Mouse (Mus musculus): Measurements from ENCODE around the gene Pth2. TPM values are rescaled to one million over a fixed set of nuclear protein-coding genes. Genes with fewer than 3 reads are reported as not detected.
A peak's percentile ranks its signal among the peaks of the same experiment; 100 is the strongest.

The Pth2 gene
- polyA plus RNA-seq, 3 experiments from 2014 or later: not detected

DNA sequence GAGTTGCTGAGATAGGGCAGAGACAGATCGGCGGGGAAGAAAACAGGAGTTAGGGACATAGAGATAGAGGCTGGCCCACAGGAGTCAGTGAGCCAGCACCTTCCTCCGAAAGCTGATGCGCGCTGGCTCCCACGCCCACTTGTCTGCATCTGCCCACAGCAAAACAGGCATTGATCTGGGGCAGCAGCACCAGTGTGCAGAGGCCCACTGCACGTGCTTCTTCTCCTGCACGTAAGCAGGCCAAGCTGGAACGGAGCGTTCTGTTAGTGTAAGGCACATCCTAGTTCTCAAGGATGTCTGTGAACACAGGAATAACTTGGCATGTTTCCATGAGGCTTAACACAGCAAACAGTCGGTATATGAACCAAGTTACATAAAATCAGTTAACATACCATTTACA is 18.2 kb downstream of the Pth2 start:
- no peak for ATAC-seq

DNA sequence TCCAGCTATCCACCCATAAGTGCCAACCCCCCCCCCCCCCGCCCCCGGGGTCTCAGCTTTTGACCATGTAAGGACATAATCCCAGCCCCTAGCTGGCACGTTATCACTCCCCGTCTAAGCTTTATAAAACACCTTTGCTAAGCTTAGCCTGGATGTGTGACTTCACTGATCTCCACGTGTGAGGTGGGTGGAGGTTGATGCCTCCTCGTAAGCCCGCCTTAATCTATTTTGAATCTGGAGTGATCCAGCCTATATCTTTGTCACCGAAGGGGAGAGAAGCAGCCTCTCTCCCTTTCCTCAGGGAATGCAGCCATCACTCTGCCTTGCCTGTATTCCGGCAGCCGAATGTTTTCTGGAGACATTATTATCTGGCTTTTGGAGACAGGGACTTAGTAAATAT is 21.9 kb downstream of the Pth2 start:
- ATAC-seq: no peak

DNA sequence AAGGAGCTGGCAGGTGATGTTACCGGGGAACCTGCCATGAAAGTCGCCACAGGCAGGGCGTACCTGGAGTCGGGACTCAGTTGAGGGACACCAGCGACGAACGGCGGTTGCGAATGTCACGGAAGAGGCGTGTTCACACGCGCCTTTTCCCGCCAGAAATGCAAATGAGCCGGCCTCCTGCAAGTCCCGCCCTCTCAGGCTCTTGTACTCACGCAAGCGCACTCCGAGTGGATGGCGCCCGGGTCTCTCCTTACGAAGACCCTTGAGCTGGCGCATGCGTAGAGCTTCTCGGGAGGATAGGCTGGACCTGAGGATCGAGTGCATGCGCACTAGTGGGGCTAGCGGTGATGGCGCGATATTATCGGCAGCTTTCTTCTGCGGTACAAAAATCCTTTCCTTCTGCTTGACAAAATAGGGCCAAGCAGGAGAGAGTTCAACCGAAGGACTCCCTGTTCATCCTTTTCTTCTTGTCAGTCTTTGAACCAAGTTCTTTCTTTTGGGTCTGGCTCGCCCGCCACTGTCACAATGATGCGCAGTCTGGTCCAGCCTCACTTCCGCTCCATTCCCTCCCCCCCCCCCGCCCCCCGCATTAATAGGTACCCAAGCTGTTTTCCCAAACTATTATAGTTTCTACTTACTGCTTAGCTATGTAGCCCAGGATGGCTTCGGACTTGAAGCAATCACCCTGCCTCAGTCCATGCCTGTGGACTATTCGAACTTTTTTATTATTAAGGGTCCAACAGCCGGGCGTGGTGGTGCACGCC is 23.8 kb downstream of the Pth2 start, which contains the start of gene Ccdc155:
Ccdc155 (minus strand) TSS at position 513 of the 764 bp plus-strand sequence.
- peak; percentile 90 for ATAC-seq

DNA sequence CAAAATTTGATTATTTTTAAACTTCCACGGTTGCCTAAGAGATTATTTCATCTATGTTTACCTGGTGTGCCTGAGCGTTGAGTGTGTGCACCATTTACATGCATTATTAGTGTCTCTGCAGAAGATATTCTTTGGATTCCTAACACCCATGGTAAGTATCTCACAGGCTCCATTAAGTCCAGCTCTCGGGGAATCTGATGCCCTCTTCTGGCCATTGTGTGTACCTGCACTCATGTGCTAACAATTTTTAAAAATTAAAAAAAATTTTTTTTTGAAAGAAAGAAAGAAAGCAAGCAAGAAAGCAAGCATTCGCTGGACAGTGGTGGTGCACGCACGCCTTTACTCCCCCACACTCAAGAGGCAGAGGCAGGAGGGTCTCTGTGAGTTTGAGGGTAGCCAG is 27.5 kb downstream of the Pth2 start:
- ATAC-seq: no peak

DNA sequence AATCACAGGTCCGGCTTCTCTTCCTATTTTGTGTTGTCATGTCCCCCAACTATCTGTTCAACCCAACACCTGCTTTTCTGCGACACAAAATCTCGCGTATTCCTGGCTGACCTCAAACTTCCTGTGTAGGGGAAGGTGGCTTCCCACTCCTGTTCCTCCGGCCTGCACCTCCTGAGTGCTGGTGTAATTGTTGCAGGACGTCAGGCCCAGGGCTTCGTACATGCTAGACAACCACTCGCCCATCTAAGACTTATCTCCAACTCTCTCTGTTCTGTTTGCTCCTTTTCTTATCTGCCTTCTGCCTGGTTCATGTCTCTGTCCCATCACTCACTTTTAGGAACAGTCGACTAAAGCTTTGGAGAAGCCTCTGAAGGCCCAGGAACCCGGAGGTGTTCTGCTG is 30.3 kb downstream of the Pth2 start:
- no peak for ATAC-seq

DNA sequence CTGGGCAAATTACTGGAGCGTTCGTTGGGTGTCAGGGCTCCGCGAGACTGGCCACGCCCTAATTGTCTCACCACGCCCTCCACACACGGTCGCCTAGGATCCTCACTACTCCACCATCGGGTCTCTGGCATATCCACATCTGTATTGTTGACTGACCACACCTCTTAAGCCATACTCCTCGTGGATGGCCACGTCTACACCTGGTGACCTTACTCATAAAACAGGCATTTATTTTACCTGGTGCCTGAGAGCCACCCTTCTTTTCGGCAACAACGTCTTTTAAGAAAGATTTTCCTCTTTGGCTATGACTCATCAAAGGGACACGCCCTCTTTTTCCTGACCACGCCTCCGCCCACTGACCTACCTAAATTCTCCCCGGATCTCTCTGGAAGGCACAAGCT is 31.1 kb downstream of the Pth2 start, which contains the start of gene Dkkl1:
Dkkl1 (minus strand) TSS at position 297 of the 401 bp plus-strand sequence.
- ATAC-seq: peak; percentile 41

DNA sequence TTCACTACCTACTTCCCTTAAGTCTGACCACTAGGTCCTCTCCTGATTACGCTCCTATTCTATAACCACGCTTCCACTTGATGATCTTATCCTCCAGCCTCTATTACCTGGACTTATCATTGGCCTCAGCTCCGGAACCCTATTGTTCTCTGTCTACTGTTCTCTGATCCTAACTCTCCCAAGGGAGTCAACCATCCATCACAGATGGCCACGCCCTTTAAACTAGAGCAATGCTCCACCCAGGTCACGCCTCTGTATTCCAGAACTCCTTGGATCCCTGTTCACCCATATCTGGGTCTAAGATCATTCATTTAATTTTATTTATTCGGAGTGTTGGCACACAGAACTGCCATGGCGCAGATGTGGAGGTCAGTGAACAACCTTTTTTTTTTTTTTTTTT is 31.6 kb downstream of the Pth2 start:
- no peak for ATAC-seq

DNA sequence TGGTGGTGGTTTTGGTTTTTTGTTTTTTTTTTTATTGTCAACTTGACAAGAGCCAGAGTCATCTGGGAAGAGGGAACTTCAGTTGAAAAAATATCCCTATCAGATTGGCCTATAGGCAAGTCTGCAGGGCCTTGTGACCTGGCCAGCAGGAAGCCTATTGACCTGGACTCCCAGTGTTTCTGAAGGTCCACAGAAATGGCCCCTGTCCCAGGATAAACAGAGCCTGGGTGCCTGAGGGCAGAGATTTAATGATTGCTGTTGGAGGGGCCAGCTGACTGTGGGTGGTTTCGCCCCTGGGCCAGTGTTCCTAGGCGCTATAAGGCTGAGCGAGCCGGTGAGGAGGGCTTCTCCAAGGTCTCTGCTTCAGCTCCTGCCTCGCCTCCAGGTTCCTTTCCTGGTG is 32.9 kb downstream of the Pth2 start:
- ATAC-seq: no peak

DNA sequence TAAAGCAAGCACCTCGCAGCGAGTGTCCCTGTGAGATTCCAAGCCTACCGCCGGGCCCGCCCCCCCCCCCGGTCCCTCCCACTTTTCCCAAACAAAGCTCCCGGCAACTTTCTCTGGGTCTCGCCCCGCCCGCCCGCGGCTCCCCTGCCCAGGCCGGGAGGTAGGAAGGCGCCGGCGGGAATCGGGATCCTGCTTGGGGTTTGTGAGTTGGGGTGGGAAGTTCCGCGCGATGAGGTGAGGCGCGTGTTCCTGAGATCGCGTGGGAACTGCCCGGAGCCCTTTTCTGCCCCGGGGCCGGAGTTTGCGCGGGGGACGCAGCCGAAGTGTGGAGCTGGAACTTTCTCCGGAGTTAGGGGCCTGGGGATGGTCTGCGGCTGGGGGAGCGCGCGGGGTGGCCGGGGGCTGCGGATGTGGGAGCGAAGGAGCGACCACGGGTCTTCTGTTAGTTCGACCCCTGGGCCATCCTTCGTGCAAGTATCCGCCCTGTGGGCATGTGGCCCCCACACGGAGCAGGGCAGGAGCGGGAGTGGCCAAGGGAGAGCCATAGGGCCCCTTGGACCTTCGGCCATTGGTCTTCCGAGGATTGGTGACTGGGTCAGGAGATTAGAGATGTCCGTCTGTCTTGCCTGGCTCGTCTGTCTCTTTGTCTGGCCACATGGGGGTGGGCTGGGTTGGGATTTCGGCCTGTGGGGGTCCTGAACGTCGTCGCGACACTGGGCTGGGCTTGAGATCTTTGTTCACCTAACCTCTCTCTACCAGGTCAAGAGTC is 35.1 kb downstream of the Pth2 start, which contains the start of gene Tead2:
Tead2 (plus strand) TSS at position 81 of the 769 bp plus-strand sequence.
- ATAC-seq: no peak

DNA sequence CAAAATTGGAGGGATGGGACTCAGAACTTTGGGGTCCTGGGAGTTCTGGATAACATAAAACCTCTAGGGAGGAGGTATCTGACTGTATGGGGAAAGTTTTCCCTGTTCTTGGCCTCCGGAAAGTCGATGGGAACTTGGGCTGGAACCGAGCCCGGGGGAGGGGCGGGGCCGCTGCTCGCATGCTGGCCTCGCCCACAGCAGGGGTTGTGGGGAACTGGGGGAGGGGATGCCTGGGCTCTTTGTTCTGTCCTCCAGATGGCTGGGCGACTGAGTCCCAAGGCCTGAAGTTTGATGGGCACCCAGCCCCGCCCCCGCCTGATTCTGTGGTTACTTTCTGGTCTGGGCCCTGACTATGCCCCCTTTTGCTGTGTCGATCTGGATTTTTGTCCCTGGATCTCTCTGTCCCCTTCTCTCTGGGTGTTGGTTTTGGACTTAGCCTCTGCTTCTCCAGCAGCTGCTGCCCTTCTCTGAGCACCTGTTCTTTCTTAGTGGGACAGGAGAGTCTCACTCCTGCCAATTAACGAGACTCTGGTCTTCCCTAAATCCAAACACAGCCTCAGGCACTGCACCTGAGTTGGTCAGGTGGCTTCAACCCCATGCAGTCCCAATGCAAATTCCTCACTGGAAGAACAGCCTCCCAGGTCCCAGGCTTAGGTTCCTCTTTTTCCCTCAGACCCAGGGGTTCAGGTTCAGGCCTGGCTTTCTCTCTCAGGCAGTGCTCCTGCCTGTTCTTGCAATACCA is 35.8 kb downstream of the Pth2 start:
- no peak for ATAC-seq

DNA sequence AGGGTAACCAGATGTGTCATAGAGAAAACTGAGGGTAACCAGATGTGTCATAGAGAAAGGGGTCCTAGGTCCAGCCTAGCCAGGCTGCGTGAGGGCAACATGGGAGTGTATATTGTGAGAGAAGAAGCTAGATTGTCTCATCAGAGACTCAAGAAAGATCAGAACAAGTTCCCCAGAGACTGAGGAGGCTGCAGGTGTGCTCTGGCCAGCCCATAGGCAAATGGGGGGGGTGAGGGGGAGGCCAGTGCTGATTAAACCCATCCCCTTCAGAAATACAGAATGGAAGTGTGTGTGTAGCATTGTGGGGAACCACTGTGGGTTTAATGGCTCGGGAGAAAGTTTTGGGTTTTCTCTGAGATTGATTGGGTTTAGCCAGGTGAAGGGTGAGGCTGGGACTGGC is 40.9 kb downstream of the Pth2 start:
- no peak for ATAC-seq

DNA sequence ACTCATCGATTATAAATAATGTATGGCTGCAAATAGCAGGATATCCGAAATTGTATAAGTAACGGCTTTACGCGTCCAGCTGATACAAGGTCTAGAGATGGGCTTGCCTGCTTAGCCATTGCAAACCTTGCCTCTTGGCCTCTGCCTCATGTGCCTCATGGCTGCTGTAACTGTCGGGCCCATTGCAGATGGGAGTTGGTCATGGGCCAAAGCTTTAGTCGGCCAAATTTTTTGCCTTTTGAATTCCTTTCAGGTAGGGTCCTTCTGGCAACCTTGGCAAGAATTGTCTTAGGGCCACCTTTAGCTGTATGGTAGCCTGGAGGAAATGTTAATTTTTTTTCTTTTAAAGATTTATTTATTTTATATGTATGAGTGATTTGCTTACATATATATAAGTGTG is 44.0 kb downstream of the Pth2 start:
- no peak for ATAC-seq

DNA sequence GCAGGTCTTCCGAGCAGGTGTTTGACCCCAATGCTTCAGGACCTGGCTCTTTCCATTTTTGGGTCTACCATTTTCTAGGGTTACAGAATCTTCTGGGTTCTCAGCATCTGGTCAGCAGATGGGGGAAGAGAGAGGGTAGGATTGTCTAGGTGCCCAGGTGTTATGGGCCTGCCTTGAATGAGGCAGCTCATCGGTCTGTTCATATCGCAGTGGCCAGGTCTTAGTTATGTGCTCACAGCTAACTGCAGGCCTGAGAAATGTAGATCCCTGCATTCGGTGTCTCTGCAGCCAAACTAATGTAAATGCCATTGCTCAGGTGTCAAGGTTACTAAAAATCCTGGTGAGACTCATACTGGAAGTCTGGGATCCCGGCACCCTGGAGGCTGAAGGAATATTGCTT is 45.6 kb downstream of the Pth2 start:
- no peak for ATAC-seq

DNA sequence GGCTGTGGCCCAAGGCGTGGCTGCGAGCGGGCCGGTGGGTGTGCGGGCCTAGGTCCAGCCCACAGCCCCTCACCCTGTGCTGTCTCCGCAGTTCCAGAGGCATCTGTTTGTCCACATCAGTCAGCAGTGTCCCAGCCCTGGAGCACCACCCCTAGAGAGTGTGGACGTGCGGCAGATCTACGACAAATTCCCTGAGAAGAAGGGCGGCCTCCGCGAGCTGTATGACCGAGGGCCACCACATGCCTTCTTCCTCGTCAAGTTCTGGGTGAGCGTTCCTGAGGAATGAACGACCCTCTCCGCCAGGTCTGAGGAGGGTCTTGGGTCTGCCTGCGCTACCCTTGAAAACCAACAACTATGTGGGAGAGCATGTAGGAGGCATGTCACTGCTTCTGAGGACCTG is 47.8 kb downstream of the Pth2 start:
- ATAC-seq: no peak

DNA sequence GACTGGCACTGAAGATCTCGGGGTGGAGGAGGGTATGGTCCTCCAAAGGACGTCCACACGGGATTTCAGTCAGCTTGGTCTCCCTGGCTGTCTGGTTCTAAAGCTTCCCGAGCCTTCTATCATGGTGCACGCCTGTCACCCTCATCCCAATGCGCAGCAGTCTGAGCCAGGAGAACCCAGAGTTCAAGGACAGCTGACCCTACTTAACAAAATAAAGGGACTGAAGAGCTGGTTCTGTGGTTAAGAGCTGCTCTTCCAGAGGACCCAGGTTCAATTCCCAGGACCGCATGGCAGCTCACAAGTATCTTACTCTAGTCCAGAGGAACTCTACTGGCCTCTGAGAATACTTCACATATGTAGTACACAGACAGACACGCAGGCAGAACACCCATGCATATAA is 48.3 kb downstream of the Pth2 start:
- ATAC-seq: no peak

DNA sequence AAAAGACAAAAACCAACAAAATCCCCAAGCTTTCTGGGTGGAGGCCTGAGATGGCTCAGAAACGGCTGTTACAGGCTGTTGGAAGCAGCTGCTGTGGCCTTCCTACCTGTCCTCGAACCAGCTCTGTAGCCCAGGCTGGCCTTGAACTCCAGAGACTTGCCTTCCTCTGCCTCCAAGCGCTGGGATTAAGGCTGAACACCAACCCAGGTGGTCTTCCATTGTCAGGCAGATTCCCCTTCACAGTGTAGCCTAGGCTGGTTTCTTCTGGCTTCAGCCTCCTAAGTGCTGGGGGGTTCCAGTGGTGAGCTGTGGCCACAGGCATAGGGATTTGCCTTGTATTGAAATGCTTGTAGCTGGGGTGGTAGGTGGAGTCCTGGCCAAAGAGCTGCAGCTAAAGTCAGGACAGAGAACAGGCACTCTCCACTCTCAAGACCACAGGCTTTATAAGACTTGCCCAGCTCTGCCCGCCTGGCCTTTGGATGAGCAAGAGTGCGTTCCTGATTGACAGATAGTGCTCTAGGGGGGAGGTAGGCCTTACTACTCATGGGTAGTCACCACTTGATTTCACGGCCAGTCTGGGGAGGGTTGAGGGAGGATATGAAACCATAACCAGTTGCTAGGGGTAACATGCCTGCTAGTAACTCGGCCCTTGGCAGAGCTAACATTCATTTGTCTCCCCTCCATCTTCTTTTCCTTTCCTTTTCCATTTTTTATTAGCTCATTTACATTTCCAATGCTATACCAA is 48.8 kb downstream of the Pth2 start:
- no peak for ATAC-seq

DNA sequence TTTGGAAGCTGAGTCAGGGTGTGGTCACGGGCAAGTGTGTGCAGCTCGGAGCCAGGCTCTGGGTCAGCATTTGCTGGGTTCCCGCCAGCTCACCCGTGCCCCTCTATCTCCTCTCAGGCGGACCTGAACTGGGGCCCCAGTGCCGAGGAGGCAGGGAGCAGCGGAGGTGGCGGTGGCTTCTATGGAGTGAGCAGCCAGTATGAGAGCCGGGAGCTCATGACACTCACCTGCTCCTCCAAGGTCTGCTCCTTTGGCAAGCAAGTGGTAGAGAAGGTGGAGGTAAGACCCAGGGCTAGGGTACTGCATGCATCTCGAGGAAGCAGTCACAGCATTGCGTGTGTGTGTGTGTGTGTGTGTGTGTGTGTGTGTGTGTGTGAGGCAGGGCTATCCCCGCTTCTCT is 50.4 kb downstream of the Pth2 start:
- no peak for ATAC-seq

Other genes with a start within 250 kb of the Pth2 start
- not detected for gene Tsks, start 237.8 kb upstream of the Pth2 start, polyA plus RNA-seq (2017; shearing (Covaris generic))
- 1 to 10 TPM in 2 of 3 experiments, under 1 TPM in 1; 0.23 to 1.9 (median 1.5) TPM for gene Cpt1c, start 206.1 kb upstream of the Pth2 start, polyA plus RNA-seq (2017; shearing (Covaris generic))
- 10 to 100 TPM; 37.3 to 84.6 (median 70.6) TPM for gene Prmt1, start 194.4 kb upstream of the Pth2 start, polyA plus RNA-seq (2017; shearing (Covaris generic))
- 100 to 1,000 TPM in 2 of 3 experiments, 10 to 100 TPM in 1; 83.6 to 119 (median 115) TPM for gene Irf3, start 183.3 kb upstream of the Pth2 start, polyA plus RNA-seq (2017; shearing (Covaris generic))
- gene Bcl2l12, start 182.3 kb upstream of the Pth2 start, polyA plus RNA-seq (2017; shearing (Covaris generic)): 10 to 100 TPM; 21.0 to 29.3 (median 26.6) TPM
- 1 to 10 TPM; 7.4 to 8.9 (median 8.7) TPM for gene Scaf1, start 164.6 kb upstream of the Pth2 start, polyA plus RNA-seq (2017; shearing (Covaris generic))
- gene Rras, start 163.0 kb upstream of the Pth2 start, polyA plus RNA-seq (2017; shearing (Covaris generic)): 1 to 10 TPM; 3.2 to 6.5 (median 5.1) TPM
- gene Prr12, start 128.1 kb upstream of the Pth2 start, polyA plus RNA-seq (2017; shearing (Covaris generic)): 10 to 100 TPM in 1 of 3 experiments, 1 to 10 TPM in 2; 5.0 to 12.9 (median 9.8) TPM
- 100 to 1,000 TPM; 129 to 164 (median 158) TPM for gene Nosip, start 118.6 kb upstream of the Pth2 start, polyA plus RNA-seq (2017; shearing (Covaris generic))
- gene Prrg2, start 118.3 kb upstream of the Pth2 start, polyA plus RNA-seq (2017; shearing (Covaris generic)): 1 to 10 TPM; 2.0 to 2.3 (median 2.1) TPM
- 1 to 10 TPM; 1.7 to 6.5 (median 5.7) TPM for gene Rcn3, start 88.8 kb upstream of the Pth2 start, polyA plus RNA-seq (2017; shearing (Covaris generic))
- gene Fcgrt, start 77.1 kb upstream of the Pth2 start, polyA plus RNA-seq (2017; shearing (Covaris generic)): 1 to 10 TPM in 2 of 3 experiments, under 1 TPM in 1; 0.81 to 3.0 (median 1.8) TPM
- 1,000 to 10,000 TPM; 3,557 to 4,924 (median 4,468) TPM for gene Rps11, start 56.6 kb upstream of the Pth2 start, polyA plus RNA-seq (2017; shearing (Covaris generic))
- 1,000 to 10,000 TPM; 6,216 to 8,178 (median 7,568) TPM for gene Rpl13a, start 52.2 kb upstream of the Pth2 start, polyA plus RNA-seq (2017; shearing (Covaris generic))
- gene Gm45713, start 44.8 kb upstream of the Pth2 start, polyA plus RNA-seq (2017; shearing (Covaris generic)): 1 to 10 TPM; 1.4 to 2.4 (median 1.6) TPM
- 100 to 1,000 TPM in 1 of 3 experiments, 10 to 100 TPM in 2; 70.2 to 108 (median 97.6) TPM for gene Flt3l, start 44.6 kb upstream of the Pth2 start, polyA plus RNA-seq (2017; shearing (Covaris generic))
- gene Pih1d1, start 26.7 kb upstream of the Pth2 start, polyA plus RNA-seq (2017; shearing (Covaris generic)): 10 to 100 TPM; 42.9 to 50.6 (median 50.5) TPM
- gene Aldh16a1, start 26.4 kb upstream of the Pth2 start, polyA plus RNA-seq (2017; shearing (Covaris generic)): 10 to 100 TPM; 15.2 to 32.1 (median 26.6) TPM
- gene Slc17a7, start 17.0 kb upstream of the Pth2 start, polyA plus RNA-seq (2017; shearing (Covaris generic)): under 1 TPM in 1 of 3 experiments, not detected in 2; 0.16 TPM
- gene Gfy, start 1.4 kb upstream of the Pth2 start, polyA plus RNA-seq (2017; shearing (Covaris generic)): not detected
- gene Ccdc155, start 23.9 kb downstream of the Pth2 start, polyA plus RNA-seq (2017; shearing (Covaris generic)): under 1 TPM in 1 of 3 experiments, not detected in 2; 0.24 TPM
- gene Dkkl1, start 31.2 kb downstream of the Pth2 start, polyA plus RNA-seq (2017; shearing (Covaris generic)): 10 to 100 TPM; 17.5 to 50.4 (median 28.3) TPM
- 1 to 10 TPM; 2.0 to 4.2 (median 3.2) TPM for gene Tead2, start 34.8 kb downstream of the Pth2 start, polyA plus RNA-seq (2017; shearing (Covaris generic))
- 100 to 1,000 TPM; 390 to 554 (median 476) TPM for gene Cd37, start 58.1 kb downstream of the Pth2 start, polyA plus RNA-seq (2017; shearing (Covaris generic))
- not detected for gene Slc6a16, start 60.1 kb downstream of the Pth2 start, polyA plus RNA-seq (2017; shearing (Covaris generic))
- under 1 TPM in 1 of 3 experiments, not detected in 2; 0.50 TPM for gene Slc6a21, start 96.5 kb downstream of the Pth2 start, polyA plus RNA-seq (2017; shearing (Covaris generic))
- 10 to 100 TPM; 17.2 to 21.7 (median 19.3) TPM for gene Trpm4, start 152.8 kb downstream of the Pth2 start, polyA plus RNA-seq (2017; shearing (Covaris generic))
- not detected for gene Hrc, start 154.3 kb downstream of the Pth2 start, polyA plus RNA-seq (2017; shearing (Covaris generic))
- gene Ppfia3, start 186.0 kb downstream of the Pth2 start, polyA plus RNA-seq (2017; shearing (Covaris generic)): under 1 TPM in 2 of 3 experiments, not detected in 1; 0.19 to 0.60 TPM
- gene Lin7b, start 189.6 kb downstream of the Pth2 start, polyA plus RNA-seq (2017; shearing (Covaris generic)): not detected
- 100 to 1,000 TPM in 1 of 3 experiments, 10 to 100 TPM in 2; 72.4 to 131 (median 77.7) TPM for gene Snrnp70, start 214.7 kb downstream of the Pth2 start, polyA plus RNA-seq (2017; shearing (Covaris generic))
- not detected for gene Kcna7, start 224.7 kb downstream of the Pth2 start, polyA plus RNA-seq (2017; shearing (Covaris generic))
- gene Ntf5, start 232.7 kb downstream of the Pth2 start, polyA plus RNA-seq (2017; shearing (Covaris generic)): under 1 TPM in 2 of 3 experiments, not detected in 1; 0.31 to 0.34 TPM
- gene Lhb, start 239.8 kb downstream of the Pth2 start, polyA plus RNA-seq (2017; shearing (Covaris generic)): not detected

Data from inflammation-experienced regulatory T-cells, adult 6 months (primary cell).